Mouse (Mus musculus) megakaryocyte, embryonic 14.5 days (primary cell): ENCODE results near the gene Tubd1. TPM values are rescaled to one million over a fixed set of nuclear protein-coding genes. Genes with fewer than 3 reads are reported as not detected.
A peak's percentile ranks its signal among the peaks of the same experiment; 100 is the strongest.

ENCODE experiments used
- H3K27me3 ChIP-seq: replicated peaks from 2 replicates; pipeline ENCODE3; 2012; ENCODE audit warnings: inconsistent platforms
- H3K36me3 ChIP-seq: replicated peaks from 2 replicates; pipeline ENCODE3; 2012; ENCODE audit warnings: low read length, inconsistent platforms, mixed read lengths
- H3K4me1 ChIP-seq: 2 replicates; pipeline ENCODE4 v1.6.1; 2012; ENCODE audit warnings: inconsistent platforms
- H3K4me3 ChIP-seq: replicated peaks from 2 replicates; pipeline ENCODE3; 2012; ENCODE audit warnings: moderate library complexity, mild to moderate bottlenecking, inconsistent platforms
- H3K9me3 ChIP-seq: 2 replicates; pipeline ENCODE4 v1.6.1; 2012; ENCODE audit warnings: inconsistent platforms
- FLI1 ChIP-seq: IDR thresholded peaks from 2 replicates; pipeline ENCODE4 v1.6.1; 2012; ENCODE audit warnings: low read length, inconsistent platforms, mixed read lengths
- GATA1 ChIP-seq: IDR thresholded peaks from 3 replicates; pipeline ENCODE4 v1.6.1; 2012; ENCODE audit warnings: mixed read lengths, low read length, inconsistent platforms, borderline replicate concordance
- polyA plus RNA-seq: library from polyadenylated mRNA; stranded (reverse); fragments of >175 nt; gene quantifications from 2 replicates; pipeline ENCODE4 v1.2.3, GENCODE M21; 2012; ENCODE audit warnings: low replicate concordance; ENCODE audit not compliant: insufficient read depth

Gene Tubd1
- polyA plus RNA-seq, 1 experiment: 0.32 TPM

DNA sequence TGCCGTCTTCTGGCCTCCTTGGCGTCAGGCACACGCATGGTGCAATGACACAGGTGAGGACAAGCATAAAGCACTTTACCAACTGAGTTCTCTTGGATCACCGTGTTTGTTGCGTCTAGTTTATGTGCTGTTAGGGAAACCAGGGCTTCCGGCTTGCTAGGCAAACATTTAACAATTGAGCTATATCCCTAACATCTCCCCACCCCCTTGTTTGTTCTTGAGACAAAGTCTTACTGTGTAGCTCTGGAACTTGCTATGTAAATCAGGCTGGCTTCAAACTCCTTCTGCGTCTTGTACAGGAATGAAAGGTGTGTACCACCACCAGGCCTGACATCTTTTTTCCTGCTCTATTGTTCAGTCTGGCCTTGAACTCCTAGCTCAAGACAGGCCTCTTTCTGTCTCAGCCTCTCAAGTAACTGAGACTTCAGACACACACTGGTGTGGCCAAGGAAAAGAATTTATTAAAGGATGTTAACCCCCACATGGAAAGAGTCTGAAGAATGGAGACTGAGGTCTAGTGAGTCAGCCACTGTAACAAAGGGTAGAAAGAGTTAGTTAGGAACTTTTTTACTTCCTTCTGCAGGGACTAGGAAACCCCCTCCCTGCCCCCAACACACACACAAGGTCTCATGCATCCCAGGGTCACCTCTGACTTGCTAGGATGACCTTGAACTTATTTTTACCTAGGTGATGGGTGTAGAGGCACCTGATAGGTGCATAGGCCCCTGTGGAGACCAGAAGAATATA lies 31.0 kb downstream of the Tubd1 start:
- Histone ChIP-seq H3K4me1 (peaks cover 78% of the 10 kb centered on the region), H3K27me3 (no peaks in the 10 kb centered on the region), H3K9me3 (no peaks in the 10 kb centered on the region), H3K36me3 (no peaks in the 10 kb centered on the region), H3K4me3 (no peak overlapping the region)
- TF ChIP-seq FLI1 (no peak), GATA1 (no peak)

DNA sequence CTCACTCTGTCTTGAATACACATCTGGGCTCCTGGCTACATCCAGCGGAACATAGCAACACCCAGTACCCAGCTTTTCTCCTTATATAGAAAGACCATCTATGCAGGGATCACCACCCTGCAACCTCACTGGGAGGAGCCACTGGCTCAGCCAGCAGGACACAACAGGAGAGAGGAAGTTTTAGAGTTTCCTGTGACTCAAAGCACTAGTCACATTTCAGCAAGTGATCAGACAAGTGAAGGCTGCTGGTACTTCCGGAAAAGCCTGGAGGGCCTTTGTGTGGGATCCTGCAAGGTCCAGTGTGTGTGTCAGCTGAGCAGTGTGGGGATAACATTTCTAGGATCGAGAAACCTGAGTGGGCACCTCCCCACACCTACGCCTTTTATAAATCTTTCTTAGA lies 32.4 kb downstream of the Tubd1 start:
- Histone ChIP-seq H3K36me3 (peaks cover 2% of the 10 kb centered on the region), H3K4me1 (peaks cover 82% of the 10 kb centered on the region), H3K4me3 (peak overlapping the region; percentile 82), H3K9me3 (no peaks in the 10 kb centered on the region), H3K27me3 (no peaks in the 10 kb centered on the region)
- TF ChIP-seq GATA1: no peak
- TF ChIP-seq FLI1: no peak

DNA sequence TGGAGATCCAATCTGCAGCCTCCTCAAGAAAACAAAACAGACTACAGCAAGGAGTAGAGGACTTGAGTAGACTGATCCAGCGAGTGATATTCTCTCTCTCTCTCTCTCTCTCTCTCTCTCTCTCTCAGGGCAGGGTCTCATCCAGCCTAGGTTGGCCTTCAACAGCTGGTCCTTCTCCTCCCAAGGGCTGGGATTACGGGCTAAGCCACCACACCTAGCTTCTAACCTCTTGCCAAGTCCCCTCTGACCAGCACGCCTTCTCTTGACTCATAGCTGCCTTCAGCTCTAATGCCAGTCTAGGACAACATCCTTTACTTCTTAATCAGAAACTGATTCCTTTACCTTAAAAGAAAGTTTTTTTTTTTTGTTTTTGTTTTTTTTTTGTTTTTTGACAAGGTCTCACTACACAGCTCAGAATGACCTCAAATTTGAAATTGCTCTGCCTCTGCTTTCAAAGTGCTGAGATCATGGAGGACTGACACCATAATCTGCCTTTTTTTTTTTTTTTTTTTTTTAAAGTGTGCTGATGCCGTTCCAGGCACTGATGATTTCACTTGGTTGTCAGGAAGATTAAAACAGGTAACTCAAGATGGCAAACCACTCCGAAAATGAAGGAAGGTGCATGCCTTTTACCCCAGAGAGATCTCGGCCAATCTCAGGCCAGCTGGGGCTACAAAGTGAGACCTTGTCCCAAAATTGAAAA lies 33.5 kb downstream of the Tubd1 start:
- Histone ChIP-seq H3K36me3 (peaks cover 12% of the 10 kb centered on the region), H3K27me3 (no peaks in the 10 kb centered on the region), H3K4me3 (peak overlapping the region; percentile 82), H3K9me3 (no peaks in the 10 kb centered on the region), H3K4me1 (peaks cover 90% of the 10 kb centered on the region)
- TF ChIP-seq GATA1 (no peak), FLI1 (no peak)

DNA sequence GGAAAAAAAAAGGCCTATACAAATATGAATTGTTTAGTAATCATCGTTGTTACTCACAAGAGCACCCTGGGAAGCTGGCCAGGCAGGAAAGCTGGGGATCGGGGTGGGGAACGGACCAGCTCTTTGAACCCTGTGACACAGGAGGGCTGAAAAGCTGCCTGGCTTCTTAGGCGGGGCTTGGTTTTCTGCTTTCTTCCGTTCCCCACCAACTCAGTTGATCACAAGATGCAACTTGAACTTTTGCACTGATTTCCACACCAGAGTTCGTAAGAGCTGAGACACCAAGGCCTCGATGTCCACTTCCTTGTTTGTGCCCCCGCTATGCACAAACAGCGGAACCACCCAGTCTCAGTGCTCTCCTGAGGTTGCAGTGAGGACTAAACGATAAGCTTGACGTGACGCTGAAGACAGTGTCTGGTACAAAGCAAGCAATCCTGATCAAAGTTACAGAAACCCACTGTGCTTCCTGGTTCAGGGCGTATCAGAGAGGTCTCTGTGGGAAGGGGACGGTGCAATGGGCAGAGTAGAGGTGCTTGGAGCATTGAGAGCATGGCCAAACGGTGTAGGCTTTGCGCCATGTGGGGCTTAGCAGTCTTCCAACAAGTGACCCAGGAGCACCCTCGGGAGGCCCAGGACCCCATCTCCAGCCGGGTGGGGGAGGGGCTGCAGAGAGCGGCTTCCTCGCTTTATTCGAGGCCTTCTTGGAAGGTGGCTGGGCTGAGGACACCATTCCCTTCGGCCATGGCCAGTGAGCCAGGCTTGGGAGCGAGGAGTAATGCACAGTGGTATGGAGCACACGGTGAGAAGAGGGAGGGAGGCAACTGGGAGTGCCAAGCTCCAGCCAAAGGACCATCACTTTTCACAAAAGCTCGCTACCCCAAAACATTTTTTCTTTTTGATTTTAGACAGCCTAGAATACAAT lies 34.3 kb downstream of the Tubd1 start:
- Histone ChIP-seq H3K4me1 (peaks cover 88% of the 10 kb centered on the region), H3K4me3 (peak overlapping the region; percentile 60)

DNA sequence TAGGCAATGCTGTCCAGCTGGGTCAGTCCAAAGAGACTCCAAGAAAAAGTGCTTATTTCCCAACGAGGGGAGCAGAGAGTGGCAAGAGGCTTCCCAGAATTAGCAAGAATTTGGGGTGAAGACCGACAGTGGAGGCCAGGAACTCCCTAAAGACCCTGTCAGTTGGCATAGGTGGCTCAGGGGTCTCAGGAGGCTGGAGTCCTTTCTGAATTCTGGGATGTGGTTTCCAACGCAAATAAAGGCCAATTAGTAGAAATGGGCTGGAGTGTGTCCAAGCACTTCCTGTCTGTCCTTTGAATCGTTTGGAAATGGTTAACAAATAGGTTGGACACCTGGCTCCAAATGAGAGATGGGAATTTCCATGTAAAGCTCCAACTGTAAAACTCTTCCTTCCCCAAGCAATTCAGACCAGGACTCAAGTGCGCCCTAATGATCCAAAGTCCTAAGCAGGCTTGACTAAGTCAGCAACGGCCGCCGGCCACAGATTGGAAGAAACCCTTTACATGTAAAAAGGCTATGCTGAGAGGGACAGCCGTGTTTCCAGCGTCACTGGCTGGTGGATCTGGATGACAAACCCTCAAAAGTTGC lies 35.0 kb downstream of the Tubd1 start:
- H3K4me3 ChIP-seq: peak overlapping the region; percentile 23
- peaks cover 26% of the 10 kb centered on the region for H3K36me3 ChIP-seq
- TF ChIP-seq GATA1 (no peak), FLI1 (no peak)
- H3K4me1 ChIP-seq: peaks cover 81% of the 10 kb centered on the region
- H3K9me3 ChIP-seq: no peaks in the 10 kb centered on the region
- H3K27me3 ChIP-seq: no peaks in the 10 kb centered on the region

More for the DNA sequence above, 34.3 kb downstream of the Tubd1 start:
- H3K36me3 ChIP-seq: peaks cover 19% of the 10 kb centered on the region
- no peaks in the 10 kb centered on the region for H3K9me3 ChIP-seq
- no peak for TF ChIP-seq GATA1
- TF ChIP-seq FLI1: no peak
- H3K27me3 ChIP-seq: no peaks in the 10 kb centered on the region

DNA sequence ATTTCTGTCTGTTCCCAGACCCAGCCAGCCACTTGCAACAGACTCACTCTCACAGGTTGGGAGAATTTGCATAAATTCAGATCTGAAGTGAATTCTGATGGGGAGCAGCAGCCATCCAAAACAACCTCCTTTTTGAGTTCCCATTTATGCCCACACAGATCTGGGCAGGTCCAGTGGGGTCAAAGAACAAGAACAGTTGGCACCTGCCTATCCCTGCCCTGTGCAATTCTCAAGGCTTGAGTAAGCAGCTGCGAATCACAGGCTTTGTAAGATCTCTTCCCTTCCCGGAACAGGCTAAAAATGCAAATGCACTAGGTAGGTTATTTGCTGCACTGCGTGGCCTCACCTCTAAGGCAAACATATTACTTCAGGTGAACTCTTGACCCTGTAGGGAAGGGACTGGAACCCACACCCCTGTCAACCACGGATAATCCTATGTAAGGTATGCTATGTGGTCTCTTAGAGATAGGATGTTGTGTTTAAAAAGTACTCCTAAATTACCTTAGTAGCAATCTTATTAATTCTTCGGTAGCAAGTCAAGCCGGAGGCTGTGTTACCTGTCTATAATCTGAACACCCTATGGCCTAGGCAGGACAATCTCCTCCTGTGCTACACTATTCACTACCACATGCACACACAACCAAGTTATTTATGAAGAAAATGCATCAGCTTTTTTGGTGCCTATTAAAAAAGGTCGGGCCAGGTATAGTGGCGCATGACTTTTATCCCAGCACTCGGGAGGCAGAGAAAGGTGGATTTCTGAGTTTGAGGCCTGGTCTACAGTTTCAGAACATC lies 35.7 kb downstream of the Tubd1 start:
- Histone ChIP-seq H3K36me3 (peaks cover 33% of the 10 kb centered on the region), H3K27me3 (no peaks in the 10 kb centered on the region), H3K4me1 (peaks cover 77% of the 10 kb centered on the region), H3K4me3 (peak overlapping the region; percentile 91), H3K9me3 (no peaks in the 10 kb centered on the region)
- TF ChIP-seq GATA1: no peak

DNA sequence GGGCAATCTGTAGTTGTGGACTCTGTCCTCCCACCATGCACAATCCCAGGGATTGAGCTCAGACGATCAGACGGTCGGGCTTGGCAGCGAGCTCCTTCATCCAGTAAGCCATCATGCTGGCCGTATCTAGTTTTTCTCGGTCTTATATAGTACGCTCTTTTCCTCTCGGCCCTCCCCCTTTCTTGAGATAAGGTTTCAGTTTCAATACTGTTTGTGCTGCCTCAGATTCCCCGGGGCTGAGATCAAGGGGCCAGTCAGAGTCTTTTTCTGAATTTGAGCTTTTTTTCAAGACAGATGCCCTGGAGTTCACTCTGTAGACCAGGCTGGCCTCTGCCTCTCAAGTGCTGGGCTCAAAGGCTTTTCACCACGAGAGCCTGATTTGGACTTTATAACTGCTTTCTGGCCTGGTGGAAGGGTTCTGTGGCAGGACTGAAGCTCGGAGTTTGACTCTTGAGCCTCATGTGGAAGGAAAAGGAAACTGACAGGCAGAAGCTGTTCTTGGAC lies 36.5 kb downstream of the Tubd1 start:
- H3K4me1 ChIP-seq: peaks cover 69% of the 10 kb centered on the region
- no peak for TF ChIP-seq FLI1
- TF ChIP-seq GATA1: no peak
- peak overlapping the region; percentile 91 for H3K4me3 ChIP-seq
- H3K36me3 ChIP-seq: peaks cover 36% of the 10 kb centered on the region
- H3K9me3 ChIP-seq: no peaks in the 10 kb centered on the region
- no peaks in the 10 kb centered on the region for H3K27me3 ChIP-seq

DNA sequence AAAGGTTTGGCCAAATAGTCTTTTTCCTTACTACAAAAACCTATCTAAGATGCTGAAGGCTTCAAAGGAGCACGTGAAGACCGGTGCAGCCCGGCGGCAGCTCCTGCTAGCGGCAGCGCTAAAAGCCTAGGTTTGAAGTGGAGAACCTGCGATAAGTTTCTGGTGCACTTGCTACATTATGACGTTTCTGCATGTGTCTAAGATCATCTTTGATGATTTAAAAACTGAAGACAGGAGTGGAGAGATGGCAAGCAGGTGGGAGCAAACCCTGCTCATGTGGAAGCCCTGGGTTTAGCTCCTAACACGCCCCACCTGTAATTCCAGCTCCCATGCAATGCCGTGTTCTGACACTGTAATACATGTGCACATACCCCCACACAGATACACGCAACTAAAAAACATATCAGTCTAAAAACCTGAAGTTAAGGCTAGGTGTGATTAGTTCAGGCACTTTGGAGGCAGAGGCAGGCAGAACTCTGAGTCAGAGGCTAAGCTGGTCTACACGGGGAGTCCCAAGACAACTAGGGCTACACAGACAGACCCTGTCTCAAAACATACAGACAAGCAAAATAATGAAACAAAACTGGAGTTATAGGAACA lies 37.3 kb downstream of the Tubd1 start:
- TF ChIP-seq FLI1: no peak
- Histone ChIP-seq H3K4me1 (peaks cover 62% of the 10 kb centered on the region), H3K36me3 (peaks cover 36% of the 10 kb centered on the region), H3K4me3 (peak overlapping the region; percentile 91), H3K27me3 (no peaks in the 10 kb centered on the region), H3K9me3 (no peaks in the 10 kb centered on the region)
